Mouse (Mus musculus): ENCODE data around the gene Dzip1. TPM values are rescaled to one million over a fixed set of nuclear protein-coding genes. Genes with fewer than 3 reads are reported as not detected.
A peak's percentile ranks its signal among the peaks of the same experiment; 100 is the strongest.

The Dzip1 gene
- polyA plus RNA-seq, 1 experiment from 2014 or later = 19.7 TPM

GRCm38 (mm10) chr14:118913651-118914050 is 11.6 kb downstream of the Dzip1 start:
- WGBS = 65% methylated on average over 5 of the region's 5 CpGs
- 0 out of 2 replicates have a peak, but pooled peaks cover 5% of the 10 kb centered on the region for H3K4me1 ChIP-seq (replicated peaks)
- H3K4me3 ChIP-seq = no peak overlapping the region
- H3K36me3 ChIP-seq = peaks cover 96% of the 10 kb centered on the region
- H3K27ac ChIP-seq = no peak overlapping the region
- no peaks in the 10 kb centered on the region for H3K27me3 ChIP-seq (ENCODE audit: insufficient read depth, poor library complexity, severe bottlenecking)
- H3K9me3 ChIP-seq = no peaks in the 10 kb centered on the region
- no peak for DNase-seq (ENCODE audit: low spot score)

- Histone ChIP-seq H3K4me3 (no peak overlapping the region), H3K9me3 (no peaks in the 10 kb centered on the region), H3K27me3 (ENCODE audit: insufficient read depth, poor library complexity, severe bottlenecking) (no peaks in the 10 kb centered on the region), H3K36me3 (peaks cover 99% of the 10 kb centered on the region), H3K27ac (no peak overlapping the region), H3K4me1 (replicated peaks) (0 out of 2 replicates have a peak, but pooled peaks cover 5% of the 10 kb centered on the region)
- DNase-seq (ENCODE audit: low spot score) = no peak
- 91% methylated on average over 6 of the region's 6 CpGs for WGBS
These were observed 13.7 kb downstream of the Dzip1 start for GRCm38 (mm10) chr14:118911521-118911920.

GRCm38 (mm10) chr14:118910332-118911222 is 14.7 kb downstream of the Dzip1 start:
- Histone ChIP-seq H3K4me3 (no peak overlapping the region), H3K27me3 (ENCODE audit: insufficient read depth, poor library complexity, severe bottlenecking) (no peaks in the 10 kb centered on the region), H3K4me1 (replicated peaks) (0 out of 2 replicates have a peak, but pooled peaks cover 5% of the 10 kb centered on the region), H3K36me3 (peaks cover 100% of the 10 kb centered on the region), H3K9me3 (no peaks in the 10 kb centered on the region), H3K27ac (no peak overlapping the region)
- peak; percentile 33 for DNase-seq (ENCODE audit: low spot score)
- 69% methylated on average over 29 of the region's 29 CpGs for WGBS

GRCm38 (mm10) chr14:118909872-118910271 is 15.4 kb downstream of the Dzip1 start:
- no peak for DNase-seq (ENCODE audit: low spot score)
- no peak overlapping the region for H3K4me3 ChIP-seq
- H3K4me1 ChIP-seq (replicated peaks) = 0 out of 2 replicates have a peak, but pooled peaks cover 5% of the 10 kb centered on the region
- 79% methylated on average over 8 of the region's 8 CpGs for WGBS
- peaks cover 98% of the 10 kb centered on the region for H3K36me3 ChIP-seq
- H3K27me3 ChIP-seq (ENCODE audit: insufficient read depth, poor library complexity, severe bottlenecking) = no peaks in the 10 kb centered on the region
- no peak overlapping the region for H3K27ac ChIP-seq
- no peaks in the 10 kb centered on the region for H3K9me3 ChIP-seq

- Histone ChIP-seq H3K27me3 (ENCODE audit: insufficient read depth, poor library complexity, severe bottlenecking) (no peaks in the 10 kb centered on the region), H3K27ac (no peak overlapping the region), H3K4me1 (replicated peaks) (peaks cover 9% of the 10 kb centered on the region), H3K9me3 (no peaks in the 10 kb centered on the region), H3K4me3 (no peak overlapping the region), H3K36me3 (peaks cover 85% of the 10 kb centered on the region)
- no peak for DNase-seq (ENCODE audit: low spot score)
- 92% methylated on average over 8 of the region's 8 CpGs for WGBS
These were observed 17.7 kb downstream of the Dzip1 start for GRCm38 (mm10) chr14:118907592-118907991.

- DNase-seq (ENCODE audit: low spot score) = no peak
- H3K4me3 ChIP-seq = no peak overlapping the region
- peaks cover 85% of the 10 kb centered on the region for H3K36me3 ChIP-seq
- H3K27me3 ChIP-seq (ENCODE audit: insufficient read depth, poor library complexity, severe bottlenecking) = no peaks in the 10 kb centered on the region
- peaks cover 7% of the 10 kb centered on the region for H3K4me1 ChIP-seq (replicated peaks)
- 40% methylated on average over 6 of the region's 6 CpGs for WGBS
- H3K9me3 ChIP-seq = peaks cover 9% of the 10 kb centered on the region
- H3K27ac ChIP-seq = peak overlapping the region; percentile 57
These were observed 21.2 kb downstream of the Dzip1 start for GRCm38 (mm10) chr14:118903867-118904562.

DNA sequence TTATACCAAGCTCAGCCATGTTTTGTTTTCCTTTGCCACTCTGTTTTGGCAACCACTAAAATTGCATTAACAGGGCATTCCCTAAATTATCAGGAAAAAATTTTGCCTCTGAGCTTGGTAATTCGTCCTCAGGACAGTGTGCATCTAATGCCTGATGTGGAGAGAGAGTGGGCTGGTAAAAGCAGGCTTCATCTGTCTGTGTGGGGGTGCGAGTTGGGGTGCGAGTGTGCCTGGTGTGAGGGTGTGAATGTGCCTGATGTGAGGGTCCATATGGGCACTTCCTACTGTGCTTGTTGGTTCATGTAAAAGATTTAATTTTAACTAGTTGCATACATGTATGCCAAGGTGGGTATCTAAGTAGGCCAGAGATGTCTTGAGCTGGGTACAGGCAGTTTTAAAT is 21.9 kb downstream of the Dzip1 start:
- no peak for DNase-seq (ENCODE audit: low spot score)
- H3K4me1 ChIP-seq (replicated peaks) = peaks cover 7% of the 10 kb centered on the region
- 88% methylated on average over 3 of the region's 3 CpGs for WGBS
- peaks cover 9% of the 10 kb centered on the region for H3K9me3 ChIP-seq
- no peak overlapping the region for H3K4me3 ChIP-seq
- no peaks in the 10 kb centered on the region for H3K27me3 ChIP-seq (ENCODE audit: insufficient read depth, poor library complexity, severe bottlenecking)
- no peak overlapping the region for H3K27ac ChIP-seq
- H3K36me3 ChIP-seq = peaks cover 85% of the 10 kb centered on the region

DNA sequence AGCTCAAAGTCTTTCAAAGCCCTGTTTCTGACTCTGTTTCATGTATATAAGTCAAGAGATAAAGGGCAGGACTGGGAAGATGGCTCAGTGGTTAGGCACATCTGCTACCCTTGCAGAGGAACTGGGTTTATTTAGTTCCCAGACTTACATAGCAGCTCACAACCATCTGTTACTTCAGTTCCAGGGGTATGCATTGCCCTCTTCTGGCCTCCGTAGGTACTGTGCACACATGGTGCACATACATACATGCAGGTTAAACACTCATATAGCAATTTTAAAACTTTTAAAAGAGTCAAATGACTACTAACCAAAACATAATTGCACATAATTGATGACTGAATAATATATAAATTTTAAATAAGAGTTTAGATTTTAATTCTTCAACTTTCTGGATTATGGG is 24.3 kb downstream of the Dzip1 start:
- no peak overlapping the region for H3K27ac ChIP-seq
- H3K9me3 ChIP-seq = peaks cover 9% of the 10 kb centered on the region
- no peaks in the 10 kb centered on the region for H3K27me3 ChIP-seq (ENCODE audit: insufficient read depth, poor library complexity, severe bottlenecking)
- no peak for DNase-seq (ENCODE audit: low spot score)
- 96% methylated on average over 1 of the region's 1 CpGs for WGBS
- peaks cover 7% of the 10 kb centered on the region for H3K4me1 ChIP-seq (replicated peaks)
- H3K36me3 ChIP-seq = peaks cover 84% of the 10 kb centered on the region
- H3K4me3 ChIP-seq = no peak overlapping the region

DNA sequence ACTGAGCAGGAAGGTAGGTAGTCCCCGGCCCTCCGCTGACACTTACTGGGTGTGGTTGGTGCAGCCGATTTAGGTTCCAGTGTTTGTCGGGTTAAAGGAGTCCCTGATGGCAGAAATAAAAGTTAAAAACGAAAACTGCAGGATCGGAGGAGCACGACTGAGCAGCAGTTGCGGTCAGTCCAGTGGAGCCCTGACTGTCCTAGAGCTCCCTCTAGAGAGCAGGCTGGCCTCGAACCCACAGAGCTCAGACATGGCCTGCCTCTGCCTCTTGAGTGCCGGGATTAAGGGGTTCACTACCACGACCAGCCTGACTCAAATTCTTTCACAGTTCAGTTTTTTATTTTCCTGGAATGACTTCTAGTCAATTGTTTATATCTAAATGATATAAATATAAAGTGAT is 25.3 kb downstream of the Dzip1 start:
- Histone ChIP-seq H3K27ac (no peak overlapping the region), H3K36me3 (peaks cover 86% of the 10 kb centered on the region)

DNA sequence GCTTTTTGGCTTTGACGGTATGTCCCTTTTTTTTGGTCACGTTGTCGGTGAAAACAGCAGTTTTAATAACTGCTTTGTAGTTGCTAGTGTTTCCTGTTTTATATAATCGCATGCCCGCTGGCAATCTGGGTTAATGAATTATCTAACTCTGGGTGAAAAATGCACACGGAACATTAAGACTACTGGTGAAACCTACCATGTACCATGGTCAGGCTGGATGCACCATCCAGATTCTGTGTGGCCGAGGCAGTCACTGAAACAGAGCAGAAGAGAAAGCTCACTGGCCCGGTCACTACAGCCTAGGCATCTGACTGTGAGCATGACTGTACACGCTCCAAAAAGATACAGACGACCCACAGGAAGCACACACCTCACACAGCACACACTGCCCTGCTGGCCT is 29.6 kb downstream of the Dzip1 start:
- Histone ChIP-seq H3K4me1 (replicated peaks) (no peaks in the 10 kb centered on the region), H3K9me3 (no peaks in the 10 kb centered on the region), H3K4me3 (no peak overlapping the region), H3K36me3 (peaks cover 94% of the 10 kb centered on the region), H3K27ac (no peak overlapping the region), H3K27me3 (ENCODE audit: insufficient read depth, poor library complexity, severe bottlenecking) (no peaks in the 10 kb centered on the region)
- 93% methylated on average over 10 of the region's 10 CpGs for WGBS
- no peak for DNase-seq (ENCODE audit: low spot score)

More for the DNA sequence above, 25.3 kb downstream of the Dzip1 start:
- DNase-seq (ENCODE audit: low spot score) = no peak
- WGBS = 85% methylated on average over 11 of the region's 11 CpGs
- no peaks in the 10 kb centered on the region for H3K27me3 ChIP-seq (ENCODE audit: insufficient read depth, poor library complexity, severe bottlenecking)
- H3K4me3 ChIP-seq = no peak overlapping the region
- peaks cover 7% of the 10 kb centered on the region for H3K4me1 ChIP-seq (replicated peaks)
- H3K9me3 ChIP-seq = peaks cover 9% of the 10 kb centered on the region

- Histone ChIP-seq H3K27ac (no peak overlapping the region), H3K27me3 (ENCODE audit: insufficient read depth, poor library complexity, severe bottlenecking) (no peaks in the 10 kb centered on the region), H3K4me1 (replicated peaks) (no peaks in the 10 kb centered on the region), H3K9me3 (no peaks in the 10 kb centered on the region), H3K36me3 (peaks cover 90% of the 10 kb centered on the region), H3K4me3 (no peak overlapping the region)
- DNase-seq (ENCODE audit: low spot score) = no peak
- 94% methylated on average over 7 of the region's 7 CpGs for WGBS
These were observed 30.0 kb downstream of the Dzip1 start for GRCm38 (mm10) chr14:118895228-118895627.

DNA sequence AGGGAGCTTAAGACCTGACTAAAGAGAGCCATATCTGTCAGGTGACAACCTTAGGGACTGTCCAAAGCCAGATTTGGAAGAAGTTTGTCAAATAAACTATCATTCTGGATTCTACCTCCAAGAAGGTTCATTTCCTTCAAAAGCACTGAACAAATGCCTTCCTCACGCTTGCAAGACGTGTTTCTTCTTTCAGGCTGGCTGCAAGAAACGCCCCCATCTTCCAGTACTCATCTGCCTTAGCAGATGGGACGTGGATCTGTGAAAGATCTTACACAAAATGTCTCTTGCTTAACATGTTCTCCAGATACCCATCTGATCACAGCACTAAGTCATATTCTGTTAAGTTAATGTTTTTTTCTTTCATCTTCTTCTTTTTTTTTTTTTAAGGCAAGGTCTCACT is 35.2 kb downstream of the Dzip1 start:
- no peaks in the 10 kb centered on the region for H3K4me1 ChIP-seq (replicated peaks)
- no peak overlapping the region for H3K27ac ChIP-seq
- WGBS = 91% methylated on average over 4 of the region's 4 CpGs
- H3K9me3 ChIP-seq = no peaks in the 10 kb centered on the region
- no peak for DNase-seq (ENCODE audit: low spot score)
- H3K36me3 ChIP-seq = peaks cover 88% of the 10 kb centered on the region
- H3K27me3 ChIP-seq (ENCODE audit: insufficient read depth, poor library complexity, severe bottlenecking) = no peaks in the 10 kb centered on the region
- H3K4me3 ChIP-seq = no peak overlapping the region

GRCm38 (mm10) chr14:118884250-118884556 is 41.1 kb downstream of the Dzip1 start:
- Histone ChIP-seq H3K27me3 (ENCODE audit: insufficient read depth, poor library complexity, severe bottlenecking) (no peaks in the 10 kb centered on the region), H3K27ac (no peak overlapping the region), H3K4me3 (no peak overlapping the region), H3K36me3 (peaks cover 96% of the 10 kb centered on the region), H3K4me1 (replicated peaks) (no peaks in the 10 kb centered on the region), H3K9me3 (no peaks in the 10 kb centered on the region)
- DNase-seq (ENCODE audit: low spot score) = no peak
- WGBS = 91% methylated on average over 7 of the region's 7 CpGs

All from hindbrain, embryonic 10.5 days (tissue).